Mouse (Mus musculus) C2C12 (cell line): Measurements from ENCODE around the gene Zfc3h1.

Experiments used
- CEBPB ChIP-seq: IDR thresholded peaks from one replicate; pipeline ENCODE4 v1.6.1; 2011; ENCODE audit warnings: low read depth, mild to moderate bottlenecking, control low read depth, moderate library complexity
- CTCF ChIP-seq: IDR thresholded peaks from one replicate; pipeline ENCODE4 v1.5.1; 2011; ENCODE audit not compliant: control insufficient read depth, insufficient read depth, insufficient read length
- MAX ChIP-seq: IDR thresholded peaks from one replicate; pipeline ENCODE4 v1.6.1; 2011; ENCODE audit warnings: mild to moderate bottlenecking, control low read depth
- MYOD1 ChIP-seq: IDR thresholded peaks from one replicate; pipeline ENCODE4 v1.6.1; 2011; ENCODE audit warnings: low read depth; ENCODE audit not compliant: control insufficient read depth, insufficient read length
- MYOG ChIP-seq: IDR thresholded peaks from one replicate; pipeline ENCODE4 v1.6.1; 2011; ENCODE audit not compliant: control insufficient read depth, insufficient read length; ENCODE audit errors: extremely low read depth
- USF1 ChIP-seq: IDR thresholded peaks from one replicate; pipeline ENCODE4 v1.6.1; 2011; ENCODE audit warnings: low read depth, mild to moderate bottlenecking, control low read depth, moderate library complexity

GRCm38 (mm10) chr10:115362623-115362964, 22.2 kb upstream of the Zfc3h1 start:
- no peak for TF ChIP-seq CTCF
- no peak for TF ChIP-seq MAX
- no peak for TF ChIP-seq USF1
- TF ChIP-seq MYOG = no peak
- no peak for TF ChIP-seq CEBPB
- TF ChIP-seq MYOD1 = no peak
